Comparison of ENCODE assay signal across 20 mouse cellular contexts in the genomic region with DNA sequence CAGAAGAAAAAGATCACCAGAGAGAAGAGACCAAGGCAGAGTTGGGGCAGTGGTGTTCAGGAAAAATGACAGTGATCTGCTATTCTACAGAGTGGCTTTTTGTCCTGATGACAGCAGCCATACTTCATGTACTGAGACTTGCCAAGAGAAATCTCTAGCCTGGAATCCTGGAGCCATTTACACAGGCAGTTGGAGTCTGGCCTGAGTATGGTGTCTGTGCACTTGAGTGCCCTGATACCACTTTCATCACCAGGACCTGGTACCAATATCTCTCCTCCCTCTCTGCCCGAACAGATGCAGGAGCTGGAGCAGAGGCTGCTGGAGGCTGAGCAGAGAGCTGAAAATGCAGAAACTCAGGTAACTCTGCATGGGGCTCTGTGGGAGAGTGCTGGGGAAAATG. TPM values are rescaled to one million over a fixed set of nuclear protein-coding genes. Genes with fewer than 3 reads are reported as not detected.
A peak's percentile ranks its signal among the peaks of the same experiment; 100 is the strongest.
DNase-seq lines count a peak whose midpoint lies in the region; ATAC-seq lines count a peak whose summit lies in the region.
"Had no signal": no experiment of that assay in that cellular context is flagged by ENCODE, and none has a peak within 500 bp of the region (broad histone marks: within the 10 kb centered on the region; RNA-seq: fewer than 3 reads in every experiment).

No protein-coding gene starts in this region.

- H3K9me3 ChIP-seq in heart, embryonic 10.5 days = no peaks in the 10 kb centered on the region
- no peaks in the 10 kb centered on the region for H3K9me3 ChIP-seq in heart, embryonic 15.5 days (replicated peaks)
- H3K9me3 ChIP-seq: embryonic facial prominence, embryonic 13.5 days; forebrain, embryonic 12.5 days; hindbrain, embryonic 15.5 days; kidney, embryonic 15.5 days had no signal

- peaks cover 5% of the 10 kb centered on the region; the same call in 1 of the 2 replicates for H3K4me1 ChIP-seq in heart, embryonic 10.5 days
- H3K4me1 ChIP-seq in heart, embryonic 15.5 days (replicated peaks) = peaks cover 55% of the 10 kb centered on the region
- H3K4me1 ChIP-seq: embryonic facial prominence, embryonic 13.5 days; forebrain, embryonic 12.5 days; hindbrain, embryonic 15.5 days; kidney, embryonic 15.5 days had no signal

- H3K27ac ChIP-seq in heart, embryonic 10.5 days = no peak overlapping the region
- H3K27ac ChIP-seq in heart, embryonic 15.5 days = peak overlapping the region; percentile 32; the same call in 1 of the 2 replicates
- H3K27ac ChIP-seq: embryonic facial prominence, embryonic 13.5 days; forebrain, embryonic 12.5 days; hindbrain, embryonic 15.5 days; kidney, embryonic 15.5 days had no signal

- no peak overlapping the region for H3K4me3 ChIP-seq in heart, embryonic 10.5 days
- no peak overlapping the region for H3K4me3 ChIP-seq in heart, embryonic 15.5 days
- H3K4me3 ChIP-seq: embryonic facial prominence, embryonic 13.5 days; forebrain, embryonic 12.5 days; hindbrain, embryonic 15.5 days; kidney, embryonic 15.5 days had no signal

- ATAC-seq in heart, embryonic 15.5 days (replicated peaks; ENCODE audit: insufficient number of reproducible peaks, insufficient read depth, low FRiP score, low read depth) = peak; percentile 63
- ATAC-seq: forebrain, embryonic 16.5 days; intestine, embryonic 16.5 days had no signal

- intact Hi-C loops in heart, postnatal 14 days (cut with DNase I) = no loop called here

- peaks cover 40% of the 10 kb centered on the region for H3K36me3 ChIP-seq in heart, embryonic 10.5 days
- H3K36me3 ChIP-seq in heart, embryonic 15.5 days = no peaks in the 10 kb centered on the region

- DNase-seq in heart, adult 8-10 months (ENCODE audit: low spot score) = peak; percentile 49
- no peak for DNase-seq in heart, embryonic 10.5 days (ENCODE audit: low spot score)
- DNase-seq in heart, postnatal 14 days = peak; percentile 16 to 50
- DNase-seq in frontal cortex, postnatal 10 days (ENCODE audit: low spot score in 2 of 2) = no peak
- DNase-seq in T-cell, adult 2 months (ENCODE audit: low spot score) = no peak
- no peak for DNase-seq in cerebellum, adult 11-12 months
- DNase-seq: adrenal gland, adult 8-10 months; adrenal gland, postnatal 36 days; cerebellum, adult 11 months; cerebellum, adult 9-10 months; cerebellum, postnatal 25 days; gastrocnemius, postnatal 14 days; kidney, adult 2 months had no signal

- H3K27me3 ChIP-seq in heart, embryonic 10.5 days (ENCODE audit: insufficient read depth, poor library complexity, severe bottlenecking) = no peaks in the 10 kb centered on the region
- H3K27me3 ChIP-seq in heart, embryonic 15.5 days = peaks cover 24% of the 10 kb centered on the region
- H3K27me3 ChIP-seq: embryonic facial prominence, embryonic 13.5 days; forebrain, embryonic 12.5 days; hindbrain, embryonic 15.5 days; kidney, embryonic 15.5 days had no signal

- no peak overlapping the region for H3K9ac ChIP-seq in heart, embryonic 15.5 days
- H3K9ac ChIP-seq: embryonic facial prominence, embryonic 13.5 days; forebrain, embryonic 12.5 days; hindbrain, embryonic 15.5 days; kidney, embryonic 15.5 days had no signal

- 38% methylated on average over 1 of the region's 1 CpGs for WGBS in heart, embryonic 10.5 days
- 28% methylated on average over 1 of the region's 1 CpGs for WGBS in heart, embryonic 15.5 days

- no peak overlapping the region for H3K4me2 ChIP-seq in heart, embryonic 15.5 days
- H3K4me2 ChIP-seq: embryonic facial prominence, embryonic 13.5 days; forebrain, embryonic 12.5 days; hindbrain, embryonic 15.5 days; kidney, embryonic 15.5 days had no signal

RNA-seq across cellular contexts. Expression of gene Plekhh1, which starts 19.9 kb away (rescaled TPM):
- total RNA-seq in heart, adult 8-10 months (2022) = 1 to 10 TPM in 2 of 4 experiments, under 1 TPM in 2; 0.87 to 2.8 (median 1.4) TPM
- 5.0 and 5.8 TPM in 2 replicates for polyA plus RNA-seq in heart, embryonic 10.5 days (2016; fragmentation: Nextera tagmentation; extraction: Ambion mirVana)
- 1.9 and 2.2 TPM in 2 replicates for polyA plus RNA-seq in heart, embryonic 15.5 days (2015; fragmentation: Nextera tagmentation; extraction: Ambion mirVana)
- 1 to 10 TPM; 5.5 to 5.7 TPM for total RNA-seq in heart, postnatal 14 days (2021)

RNA-seq across cellular contexts. Expression of gene Pigh, which starts 40.6 kb away (rescaled TPM):
- 1 to 10 TPM; 2.6 to 4.7 (median 3.5) TPM for total RNA-seq in heart, adult 8-10 months (2022)
- polyA plus RNA-seq in heart, embryonic 10.5 days (2016; fragmentation: Nextera tagmentation; extraction: Ambion mirVana) = 21.9 and 25.4 TPM in 2 replicates
- 12.1 and 13.7 TPM in 2 replicates for polyA plus RNA-seq in heart, embryonic 15.5 days (2015; fragmentation: Nextera tagmentation; extraction: Ambion mirVana)
- total RNA-seq in heart, postnatal 14 days (2021) = 1 to 10 TPM; 3.5 to 3.8 TPM

RNA-seq across cellular contexts. Expression of gene Tmem229b, which starts 41.5 kb away (rescaled TPM):
- 1 to 10 TPM; 2.3 to 4.4 (median 2.9) TPM for total RNA-seq in heart, adult 8-10 months (2022)
- polyA plus RNA-seq in heart, embryonic 10.5 days (2016; fragmentation: Nextera tagmentation; extraction: Ambion mirVana) = 1.7 and 2.3 TPM in 2 replicates
- 1.9 and 6.0 TPM in 2 replicates for polyA plus RNA-seq in heart, embryonic 15.5 days (2015; fragmentation: Nextera tagmentation; extraction: Ambion mirVana)
- 1 to 10 TPM; 3.9 to 4.0 TPM for total RNA-seq in heart, postnatal 14 days (2021)

Comparison
In these comparisons a context has a peak if more than half of its experiments do, and no peak if none do; other contexts are left out.
1. DNase-seq: peak in heart, adult 8-10 months (single experiment) and heart, postnatal 14 days (2 of 2); none in heart, embryonic 10.5 days (single experiment), frontal cortex, postnatal 10 days (0 of 2), T-cell, adult 2 months (single experiment) and cerebellum, adult 11-12 months (single experiment).